Mouse (Mus musculus): ENCODE measurements around the gene Gm49339. TPM values are rescaled to one million over a fixed set of nuclear protein-coding genes. Genes with fewer than 3 reads are reported as not detected.

Gene Gm49339
- polyA plus RNA-seq (2012; ENCODE audit: low replicate concordance), result 2.2 and 3.5 TPM in 2 replicates

DNA sequence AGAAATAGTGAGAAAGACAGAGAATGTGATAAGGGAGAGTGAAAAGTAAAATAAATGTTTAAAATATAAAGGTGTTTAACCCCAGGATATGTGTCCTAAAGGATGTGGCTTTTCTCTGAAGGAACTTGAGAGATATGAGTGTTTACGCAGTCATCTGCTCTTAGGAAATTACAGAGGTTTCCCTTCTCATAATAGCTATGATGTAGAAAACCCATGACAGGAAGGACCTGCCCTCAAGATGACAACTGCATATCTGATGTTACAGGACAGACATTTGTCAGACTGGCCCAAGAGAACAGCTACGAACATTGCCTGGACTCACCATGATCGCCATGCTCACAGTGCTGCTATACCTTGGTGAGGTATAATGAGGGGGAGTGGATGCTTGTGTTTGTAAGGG is at the start of gene Gm49339, which contains the start of gene Lilr4b:
Gm49339 (plus strand) TSS at position 216 of the 400 bp plus-strand sequence.
Lilr4b (plus strand) TSS at position 236 of the 400 bp plus-strand sequence.

DNA sequence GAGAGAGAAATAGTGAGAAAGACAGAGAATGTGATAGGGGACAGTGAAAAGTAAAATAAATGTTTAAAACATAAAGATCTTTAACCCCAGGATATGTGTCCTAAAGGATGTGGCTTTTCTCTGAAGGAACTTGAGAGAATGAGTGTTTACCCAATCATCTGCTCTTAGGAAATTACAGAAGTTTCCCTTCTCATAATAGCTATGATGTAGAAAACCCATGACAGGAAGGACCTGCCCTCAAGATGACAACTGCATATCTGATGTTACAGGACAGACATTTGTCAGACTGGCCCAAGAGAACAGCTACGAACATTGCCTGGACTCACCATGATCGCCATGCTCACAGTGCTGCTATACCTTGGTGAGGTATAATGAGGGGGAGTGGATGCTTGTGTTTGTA is 10.3 kb downstream of the Gm49339 start, which contains the start of gene Lilrb4a:
Lilrb4a (plus strand) TSS at position 266 of the 400 bp plus-strand sequence.

Other genes with a start within 250 kb of the Gm49339 start
- 4.9 and 17.4 TPM in 2 replicates for gene Lilr4b, start within 50 bp of the Gm49339 start, polyA plus RNA-seq (2012; ENCODE audit: low replicate concordance)
- gene Lilrb4a, start 10.3 kb downstream of the Gm49339 start, polyA plus RNA-seq (2012; ENCODE audit: low replicate concordance), result 6.1 and 10.2 TPM in 2 replicates
- not detected in 2 replicates for gene Fam162b, start 109.9 kb downstream of the Gm49339 start, polyA plus RNA-seq (2012; ENCODE audit: low replicate concordance)
- gene Gprc6a, start 150.8 kb downstream of the Gm49339 start, polyA plus RNA-seq (2012; ENCODE audit: low replicate concordance), result not detected in 2 replicates
- not detected in 2 replicates for gene Rfx6, start 197.1 kb downstream of the Gm49339 start, polyA plus RNA-seq (2012; ENCODE audit: low replicate concordance)

Measured in hematopoietic multipotent progenitor cell, adult 10-12 weeks (in vitro differentiated cells).